Mouse (Mus musculus) heart, embryonic 15.5 days (tissue): ENCODE data around the gene Pum1. TPM values are rescaled to one million over a fixed set of nuclear protein-coding genes. Genes with fewer than 3 reads are reported as not detected.
A peak's percentile ranks its signal among the peaks of the same experiment; 100 is the strongest.
"Not testable (repeated sequence)": the region's sequence is repeated elsewhere in the genome, so short reads cannot be mapped to it uniquely, and the experiment has no call there.

ENCODE experiments used
- ATAC-seq: fragments of 200-750 bp; cut with Nextera tagmentation; replicated peaks from 2 replicates; pipeline ENCODE4 v1.8.0; 2017; ENCODE audit warnings: low read depth, moderate TSS enrichment; ENCODE audit not compliant: insufficient number of reproducible peaks, insufficient read depth, low FRiP score
- H3K27ac ChIP-seq: fragments of 300-500 bp; sonication (generic); 2 replicates; pipeline ENCODE4 v1.5.1; 2015; ENCODE audit warnings: mild to moderate bottlenecking, inconsistent platforms
- H3K27me3 ChIP-seq: fragments of 300-500 bp; sonication (generic); 2 replicates; pipeline ENCODE4 v1.6.1; 2015; ENCODE audit warnings: inconsistent platforms
- H3K36me3 ChIP-seq: fragments of 300-500 bp; sonication (generic); 2 replicates; pipeline ENCODE4 v1.6.1; 2015; ENCODE audit warnings: mild to moderate bottlenecking, inconsistent platforms
- H3K4me1 ChIP-seq: fragments of 300-500 bp; sonication (generic); replicated peaks from 2 replicates; pipeline ENCODE4 v1.6.1; 2015; ENCODE audit warnings: inconsistent platforms
- H3K4me2 ChIP-seq: fragments of 300-500 bp; sonication (generic); 2 replicates; pipeline ENCODE4 v1.6.1; 2015; ENCODE audit warnings: inconsistent platforms, mild to moderate bottlenecking, moderate library complexity
- H3K4me3 ChIP-seq: fragments of 300-500 bp; sonication (generic); 2 replicates; pipeline ENCODE4 v1.5.1; 2015; ENCODE audit warnings: mild to moderate bottlenecking, inconsistent platforms
- H3K9ac ChIP-seq: fragments of 300-500 bp; sonication (generic); 2 replicates; pipeline ENCODE4 v1.6.1; 2015; ENCODE audit warnings: mild to moderate bottlenecking, inconsistent platforms
- H3K9me3 ChIP-seq: fragments of 300-500 bp; sonication (generic); replicated peaks from 2 replicates; pipeline ENCODE4 v1.6.1; 2016; ENCODE audit warnings: inconsistent platforms
- whole genome bisulfite sequencing: fragments of 180-500 bp; shearing (Covaris S2); methylation state at CpG from one replicate; pipeline ENCODE4 v1.1.7; 2015; ENCODE audit warnings: mixed read lengths; 5-methylcytosine and 5-hydroxymethylcytosine counted together
- polyA plus RNA-seq: library from polyadenylated mRNA; unstranded; fragments of >200 nt; fragmentation: Nextera tagmentation; extraction: Ambion mirVana; gene quantifications from 2 replicates; pipeline ENCODE4 v1.2.1, GENCODE M21; 2015

Pum1 gene
- polyA plus RNA-seq, result 46.8 and 57.9 TPM in 2 replicates

- peak within 1 kb of the TSS; percentile 93 for H3K4me3 ChIP-seq
- peak within 1 kb of the TSS; percentile 67 for H3K4me2 ChIP-seq
- peak; percentile 93 for ATAC-seq
- H3K9me3 ChIP-seq, result no peaks in the 10 kb centered on the region
- under 1% methylated on average over 87 of the region's 90 CpGs for WGBS
- H3K27ac ChIP-seq, result peak within 1 kb of the TSS; percentile 97
- H3K4me1 ChIP-seq, result peaks cover 26% of the 10 kb centered on the region
- no peaks in the 10 kb centered on the region for H3K27me3 ChIP-seq
- peak within 1 kb of the TSS; percentile 98 for H3K9ac ChIP-seq
- H3K36me3 ChIP-seq, result no peaks in the 10 kb centered on the region
Observed at GRCm38 (mm10) chr4:130662979-130663725, at the start of gene Pum1. Gene Pum1, plus strand, starts transcription at chr4:130663321.

GRCm38 (mm10) chr4:130629391-130629790 lies 33.7 kb upstream of the Pum1 start:
- Histone ChIP-seq H3K9ac (no peak overlapping the region), H3K36me3 (no peaks in the 10 kb centered on the region), H3K4me2 (peak overlapping the region; percentile 60), H3K9me3 (no peaks in the 10 kb centered on the region), H3K4me3 (peak overlapping the region; percentile 33), H3K4me1 (0 out of 2 replicates have a peak, but pooled peaks cover 2% of the 10 kb centered on the region), H3K27ac (peak overlapping the region; percentile 76), H3K27me3 (no peaks in the 10 kb centered on the region)
- WGBS, result 11% methylated on average over 4 of the region's 4 CpGs
- no peak for ATAC-seq

- no peak overlapping the region for H3K27ac ChIP-seq
- H3K4me2 ChIP-seq, result no peak overlapping the region
- ATAC-seq, result no peak
- no peaks in the 10 kb centered on the region for H3K27me3 ChIP-seq
- H3K9me3 ChIP-seq, result no peaks in the 10 kb centered on the region
- H3K36me3 ChIP-seq, result no peaks in the 10 kb centered on the region
- 0 out of 2 replicates have a peak, but pooled peaks cover 2% of the 10 kb centered on the region for H3K4me1 ChIP-seq
- H3K9ac ChIP-seq, result no peak overlapping the region
- H3K4me3 ChIP-seq, result no peak overlapping the region
- 82% methylated on average over 3 of the region's 3 CpGs for WGBS
Observed at GRCm38 (mm10) chr4:130630232-130630847, 32.8 kb upstream of the Pum1 start.

GRCm38 (mm10) chr4:130635076-130635475 lies 28.0 kb upstream of the Pum1 start:
- H3K27me3 ChIP-seq, H3K4me3 ChIP-seq, H3K4me2 ChIP-seq, H3K4me1 ChIP-seq, H3K36me3 ChIP-seq, ATAC-seq, H3K9me3 ChIP-seq, H3K27ac ChIP-seq, H3K9ac ChIP-seq: not testable (repeated sequence)
- 84% methylated on average over 3 of the region's 3 CpGs for WGBS

GRCm38 (mm10) chr4:130636761-130637160 lies 26.4 kb upstream of the Pum1 start:
- WGBS, result 66% methylated on average over 3 of the region's 3 CpGs

GRCm38 (mm10) chr4:130637488-130638422 lies 25.4 kb upstream of the Pum1 start:
- Histone ChIP-seq H3K9ac (no peak overlapping the region), H3K4me2 (no peak overlapping the region), H3K4me3 (no peak overlapping the region), H3K4me1 (no peaks in the 10 kb centered on the region), H3K9me3 (no peaks in the 10 kb centered on the region), H3K27me3 (no peaks in the 10 kb centered on the region), H3K36me3 (no peaks in the 10 kb centered on the region), H3K27ac (no peak overlapping the region)
- 83% methylated on average over 8 of the region's 9 CpGs for WGBS
- no peak for ATAC-seq

More at GRCm38 (mm10) chr4:130636761-130637160, 26.4 kb upstream of the Pum1 start:
- H3K9ac ChIP-seq, result no peak overlapping the region
- H3K4me1 ChIP-seq, result no peaks in the 10 kb centered on the region
- no peak overlapping the region for H3K4me2 ChIP-seq
- H3K27ac ChIP-seq, result no peak overlapping the region
- no peaks in the 10 kb centered on the region for H3K27me3 ChIP-seq
- ATAC-seq, result no peak
- H3K36me3 ChIP-seq, result no peaks in the 10 kb centered on the region
- H3K9me3 ChIP-seq, result no peaks in the 10 kb centered on the region
- H3K4me3 ChIP-seq, result no peak overlapping the region

GRCm38 (mm10) chr4:130640031-130640717 lies 22.9 kb upstream of the Pum1 start:
- no peaks in the 10 kb centered on the region for H3K9me3 ChIP-seq
- H3K27me3 ChIP-seq, result no peaks in the 10 kb centered on the region
- no peak overlapping the region for H3K4me3 ChIP-seq
- 72% methylated on average over 9 of the region's 9 CpGs for WGBS
- no peak overlapping the region for H3K9ac ChIP-seq
- no peaks in the 10 kb centered on the region for H3K4me1 ChIP-seq
- H3K27ac ChIP-seq, result no peak overlapping the region
- no peak for ATAC-seq
- no peaks in the 10 kb centered on the region for H3K36me3 ChIP-seq
- H3K4me2 ChIP-seq, result no peak overlapping the region

- no peaks in the 10 kb centered on the region for H3K4me1 ChIP-seq
- H3K9ac ChIP-seq, result no peak overlapping the region
- no peaks in the 10 kb centered on the region for H3K9me3 ChIP-seq
- no peak overlapping the region for H3K4me3 ChIP-seq
- H3K27me3 ChIP-seq, result no peaks in the 10 kb centered on the region
- no peak overlapping the region for H3K4me2 ChIP-seq
- 92% methylated on average over 5 of the region's 5 CpGs for WGBS
- H3K36me3 ChIP-seq, result no peaks in the 10 kb centered on the region
- no peak for ATAC-seq
- H3K27ac ChIP-seq, result no peak overlapping the region
Observed at GRCm38 (mm10) chr4:130642468-130642867, 20.7 kb upstream of the Pum1 start.

- Histone ChIP-seq H3K9me3 (no peaks in the 10 kb centered on the region), H3K4me1 (no peaks in the 10 kb centered on the region), H3K36me3 (no peaks in the 10 kb centered on the region), H3K27ac (no peak overlapping the region), H3K9ac (no peak overlapping the region), H3K4me3 (no peak overlapping the region), H3K4me2 (no peak overlapping the region), H3K27me3 (no peaks in the 10 kb centered on the region)
- no peak for ATAC-seq
- 86% methylated on average over 1 of the region's 1 CpGs for WGBS
Observed at GRCm38 (mm10) chr4:130645426-130645825, 17.7 kb upstream of the Pum1 start.

GRCm38 (mm10) chr4:130651286-130651685 lies 11.8 kb upstream of the Pum1 start:
- Histone ChIP-seq H3K9me3 (no peaks in the 10 kb centered on the region), H3K4me3 (no peak overlapping the region), H3K27ac (no peak overlapping the region), H3K27me3 (no peaks in the 10 kb centered on the region), H3K36me3 (no peaks in the 10 kb centered on the region), H3K9ac (no peak overlapping the region), H3K4me1 (no peaks in the 10 kb centered on the region), H3K4me2 (no peak overlapping the region)
- ATAC-seq, result no peak
- WGBS, result 79% methylated on average over 4 of the region's 4 CpGs

GRCm38 (mm10) chr4:130652546-130652945 lies 10.6 kb upstream of the Pum1 start:
- 66% methylated on average over 4 of the region's 4 CpGs for WGBS

More at GRCm38 (mm10) chr4:130652546-130652945, 10.6 kb upstream of the Pum1 start:
- no peaks in the 10 kb centered on the region for H3K9me3 ChIP-seq
- no peak overlapping the region for H3K27ac ChIP-seq
- no peak overlapping the region for H3K4me2 ChIP-seq
- ATAC-seq, result no peak
- H3K4me1 ChIP-seq, result no peaks in the 10 kb centered on the region
- no peaks in the 10 kb centered on the region for H3K27me3 ChIP-seq
- no peak overlapping the region for H3K4me3 ChIP-seq
- H3K36me3 ChIP-seq, result no peaks in the 10 kb centered on the region
- H3K9ac ChIP-seq, result no peak overlapping the region
